Mouse (Mus musculus) spleen, adult 2 months (tissue): ENCODE data around the gene Esm1.

ENCODE experiments used
- CTCF ChIP-seq: fragments of 200-500 bp; IDR thresholded peaks from 2 replicates; pipeline ENCODE4 v1.5.1; 2011; ENCODE audit warnings: mild to moderate bottlenecking, inconsistent platforms; ENCODE audit not compliant: insufficient read depth, insufficient read length, insufficient replicate concordance; ENCODE audit errors: extremely low read depth
- POLR2A ChIP-seq: fragments of 200-500 bp; IDR thresholded peaks from 2 replicates; pipeline ENCODE4 v1.6.1; 2011; ENCODE audit warnings: low read depth, low read length, inconsistent platforms

DNA sequence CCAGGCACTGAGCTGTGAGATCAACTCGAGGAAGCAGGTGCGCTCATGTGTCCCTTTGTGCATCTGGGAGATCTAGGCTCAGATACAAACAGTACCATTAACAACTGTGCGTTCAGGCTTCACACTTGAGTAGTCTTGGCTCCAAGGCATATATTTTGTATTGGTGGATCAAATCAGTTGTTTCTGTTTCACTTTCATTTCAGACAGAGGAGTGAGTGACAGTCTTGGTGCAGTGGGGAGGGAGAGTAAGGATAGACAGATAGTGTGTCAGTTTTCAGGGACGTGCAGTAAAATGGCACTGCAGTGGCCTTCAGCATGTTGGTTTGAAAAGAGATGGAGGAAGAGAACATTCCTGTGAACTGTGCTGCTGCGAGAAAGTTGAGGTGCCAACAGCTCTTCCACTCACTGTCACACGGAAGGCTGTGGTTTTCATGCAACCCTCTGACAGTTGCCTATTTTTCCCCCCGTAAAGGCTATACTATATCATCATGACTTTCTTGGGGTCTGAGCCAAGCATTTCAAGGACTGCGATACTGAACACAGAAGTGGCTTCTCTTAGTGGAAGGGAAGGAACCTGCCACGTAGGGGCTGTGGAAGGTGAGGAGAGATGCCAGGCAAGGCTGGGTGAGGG is 11.5 kb upstream of the Esm1 start:
- TF ChIP-seq POLR2A (no peak), CTCF (no peak)
